Mouse (Mus musculus) CH12.LX (cell line): ENCODE data around the gene Tlr3.

ENCODE experiments used
- CTCF ChIP-seq, 2 experiments: IDR thresholded peaks in 1 of 2; conservative IDR thresholded peaks in 1 of 2; 2 replicates each; pipeline ENCODE4 v1.5.1; 2011 to 2012; ENCODE audit warnings: low read depth in 2 of 2, low read length in 2 of 2, improper control_type of control experiment in 1 of 2, inconsistent platforms in 1 of 2, mild to moderate bottlenecking in 1 of 2, moderate library complexity in 1 of 2
- EP300 ChIP-seq: IDR thresholded peaks from 2 replicates; pipeline ENCODE4 v1.6.1; 2011; ENCODE audit warnings: low read length, improper control_type of control experiment
- GABPA ChIP-seq: IDR thresholded peaks from 2 replicates; pipeline ENCODE4 v1.6.1; 2012; ENCODE audit warnings: low read depth, low read length, improper control_type of control experiment, inconsistent platforms; ENCODE audit not compliant: insufficient replicate concordance
- JUND ChIP-seq: conservative IDR thresholded peaks from 2 replicates; pipeline ENCODE4 v1.6.1; 2011; ENCODE audit warnings: low read depth, low read length, improper control_type of control experiment
- NELFE ChIP-seq: IDR thresholded peaks from 2 replicates; pipeline ENCODE4 v1.6.1; 2011; ENCODE audit warnings: low read depth, low read length, improper control_type of control experiment
- POLR2A ChIP-seq: IDR thresholded peaks from 2 replicates; pipeline ENCODE4 v1.6.1; 2011; ENCODE audit warnings: low read depth, mild to moderate bottlenecking, improper control_type of control experiment, low read length
- USF1 ChIP-seq: IDR thresholded peaks from 2 replicates; pipeline ENCODE4 v1.6.1; 2014; ENCODE audit warnings: low read depth, mild to moderate bottlenecking, inconsistent platforms, low read length, improper control_type of control experiment

DNA sequence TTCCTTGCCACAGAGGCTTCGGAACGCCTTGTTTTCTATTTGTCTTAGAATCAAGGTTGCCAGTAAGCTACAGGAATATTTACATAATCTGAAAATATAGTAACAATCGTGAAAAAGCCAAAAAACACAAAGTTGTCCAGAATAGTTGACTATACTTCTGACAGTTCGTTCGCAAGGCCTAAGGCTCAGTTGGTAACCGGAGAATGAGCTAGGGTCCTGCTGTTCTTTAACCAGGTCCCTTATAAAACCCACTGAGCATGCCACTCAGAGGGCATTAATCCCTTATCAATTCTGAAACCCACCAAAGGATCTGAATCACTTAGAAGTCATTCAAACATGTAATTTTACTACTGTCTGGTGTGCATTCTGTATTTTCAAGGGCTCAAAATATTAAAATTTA is 55.1 kb downstream of the Tlr3 start:
- TF ChIP-seq USF1 (no peak), NELFE (no peak), POLR2A (no peak), CTCF (conservative IDR thresholded peaks at IDR 0.05 in 1 of 2, IDR thresholded peaks at IDR 0.05 in 1 of 2; ENCODE audit: low read depth in 2 of 2, low read length in 2 of 2) (no peak), JUND (no peak), EP300 (no peak), GABPA (no peak)
